Mouse (Mus musculus) C2C12 (cell line): ENCODE measurements around the gene Srpk3. TPM values are rescaled to one million over a fixed set of nuclear protein-coding genes. Genes with fewer than 3 reads are reported as not detected.

ENCODE experiments used
- H3K27me3 ChIP-seq: one replicate; pipeline ENCODE4 v1.6.1; 2011; ENCODE audit not compliant: control insufficient read depth, insufficient read depth, insufficient read length
- H3K36me3 ChIP-seq: one replicate; pipeline ENCODE4 v1.6.1; 2011; ENCODE audit not compliant: control insufficient read depth, insufficient read depth
- H3K4me3 ChIP-seq: one replicate; pipeline ENCODE4 v1.5.1; 2011; ENCODE audit warnings: mild to moderate bottlenecking, control low read depth; ENCODE audit not compliant: poor library complexity, insufficient read depth, severe bottlenecking
- H3K79me2 ChIP-seq: one replicate; pipeline ENCODE4 v1.6.1; 2011; ENCODE audit not compliant: control insufficient read depth, insufficient read depth
- H3K79me3 ChIP-seq: one replicate; pipeline ENCODE4 v1.6.1; 2011; ENCODE audit warnings: low read depth, control low read depth
- H3ac ChIP-seq: one replicate; pipeline ENCODE3; 2011; ENCODE audit warnings: low read depth; ENCODE audit not compliant: control insufficient read depth, insufficient read length
- CEBPB ChIP-seq: IDR thresholded peaks from one replicate; pipeline ENCODE4 v1.6.1; 2011; ENCODE audit warnings: low read depth, mild to moderate bottlenecking, control low read depth, moderate library complexity
- CTCF ChIP-seq: IDR thresholded peaks from one replicate; pipeline ENCODE4 v1.5.1; 2011; ENCODE audit not compliant: control insufficient read depth, insufficient read depth, insufficient read length
- FOSL1 ChIP-seq: IDR thresholded peaks from one replicate; pipeline ENCODE4 v1.8.0; 2011; ENCODE audit warnings: mild to moderate bottlenecking, low read length; ENCODE audit not compliant: poor library complexity, insufficient read depth, severe bottlenecking
- MAX ChIP-seq: IDR thresholded peaks from one replicate; pipeline ENCODE4 v1.6.1; 2011; ENCODE audit warnings: mild to moderate bottlenecking, control low read depth
- MYOD1 ChIP-seq: IDR thresholded peaks from one replicate; pipeline ENCODE4 v1.6.1; 2011; ENCODE audit warnings: low read depth; ENCODE audit not compliant: control insufficient read depth, insufficient read length
- MYOG ChIP-seq: IDR thresholded peaks from one replicate; pipeline ENCODE4 v1.6.1; 2011; ENCODE audit not compliant: control insufficient read depth, insufficient read length; ENCODE audit errors: extremely low read depth
- USF1 ChIP-seq: IDR thresholded peaks from one replicate; pipeline ENCODE4 v1.6.1; 2011; ENCODE audit warnings: low read depth, mild to moderate bottlenecking, control low read depth, moderate library complexity
- polyA plus RNA-seq: library from polyadenylated mRNA; unstranded; fragments of >200 nt; fragmentation: generic; extraction: Trizol; gene quantifications from one replicate; pipeline ENCODE4 v1.2.1, GENCODE M21; 2012; ENCODE audit warnings: missing spikeins

Srpk3 gene
- polyA plus RNA-seq, 1 experiment = 0.09 TPM

DNA sequence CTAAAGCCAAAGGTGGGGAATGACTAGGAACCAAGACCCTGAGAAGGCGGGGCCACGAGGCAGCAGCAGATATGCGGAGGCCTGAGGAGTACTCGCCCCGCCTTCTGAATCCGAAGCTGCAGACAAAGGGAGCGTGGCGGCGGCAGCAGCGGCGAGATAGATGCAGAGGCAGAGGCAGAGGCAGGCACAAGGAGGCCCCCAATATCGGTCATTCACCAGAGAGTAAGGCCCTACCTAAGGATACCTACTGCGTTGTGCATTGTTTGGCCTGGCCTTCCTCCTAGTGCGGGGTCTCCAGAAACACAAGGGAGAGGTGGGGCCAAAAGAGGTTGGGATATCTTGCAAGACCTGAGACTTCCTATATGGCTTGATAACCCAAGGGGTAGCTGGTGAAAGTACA lies 40.9 kb downstream of the Srpk3 start:
- no peak overlapping the region for H3ac ChIP-seq
- H3K27me3 ChIP-seq = peaks cover 4% of the 10 kb centered on the region
- H3K36me3 ChIP-seq = no peaks in the 10 kb centered on the region
- TF ChIP-seq USF1 (no peak), CEBPB (no peak), CTCF (no peak), MAX (no peak), MYOG (no peak), FOSL1 (no peak), MYOD1 (no peak)
- no peak overlapping the region for H3K4me3 ChIP-seq
- H3K79me2 ChIP-seq = no peaks in the 10 kb centered on the region
- no peaks in the 10 kb centered on the region for H3K79me3 ChIP-seq

GRCm38 (mm10) chrX:73816596-73817314 lies 42.5 kb downstream of the Srpk3 start:
- H3K4me3 ChIP-seq = no peak overlapping the region
- no peaks in the 10 kb centered on the region for H3K36me3 ChIP-seq
- peaks cover 4% of the 10 kb centered on the region for H3K27me3 ChIP-seq
- no peak overlapping the region for H3ac ChIP-seq
- H3K79me3 ChIP-seq = no peaks in the 10 kb centered on the region
- no peak for TF ChIP-seq USF1
- no peak for TF ChIP-seq MAX
- TF ChIP-seq FOSL1 = no peak
- TF ChIP-seq CEBPB = no peak
- no peak for TF ChIP-seq MYOD1
- no peak for TF ChIP-seq CTCF
- no peak for TF ChIP-seq MYOG
- H3K79me2 ChIP-seq = no peaks in the 10 kb centered on the region

GRCm38 (mm10) chrX:73823747-73824146 lies 49.5 kb downstream of the Srpk3 start:
- Histone ChIP-seq H3ac (no peak overlapping the region), H3K36me3 (no peaks in the 10 kb centered on the region), H3K79me3 (no peaks in the 10 kb centered on the region), H3K79me2 (no peaks in the 10 kb centered on the region), H3K4me3 (no peak overlapping the region), H3K27me3 (peaks cover 17% of the 10 kb centered on the region)
- TF ChIP-seq MYOG (no peak), CTCF (no peak), MAX (no peak), MYOD1 (no peak), USF1 (no peak), FOSL1 (no peak), CEBPB (no peak)

DNA sequence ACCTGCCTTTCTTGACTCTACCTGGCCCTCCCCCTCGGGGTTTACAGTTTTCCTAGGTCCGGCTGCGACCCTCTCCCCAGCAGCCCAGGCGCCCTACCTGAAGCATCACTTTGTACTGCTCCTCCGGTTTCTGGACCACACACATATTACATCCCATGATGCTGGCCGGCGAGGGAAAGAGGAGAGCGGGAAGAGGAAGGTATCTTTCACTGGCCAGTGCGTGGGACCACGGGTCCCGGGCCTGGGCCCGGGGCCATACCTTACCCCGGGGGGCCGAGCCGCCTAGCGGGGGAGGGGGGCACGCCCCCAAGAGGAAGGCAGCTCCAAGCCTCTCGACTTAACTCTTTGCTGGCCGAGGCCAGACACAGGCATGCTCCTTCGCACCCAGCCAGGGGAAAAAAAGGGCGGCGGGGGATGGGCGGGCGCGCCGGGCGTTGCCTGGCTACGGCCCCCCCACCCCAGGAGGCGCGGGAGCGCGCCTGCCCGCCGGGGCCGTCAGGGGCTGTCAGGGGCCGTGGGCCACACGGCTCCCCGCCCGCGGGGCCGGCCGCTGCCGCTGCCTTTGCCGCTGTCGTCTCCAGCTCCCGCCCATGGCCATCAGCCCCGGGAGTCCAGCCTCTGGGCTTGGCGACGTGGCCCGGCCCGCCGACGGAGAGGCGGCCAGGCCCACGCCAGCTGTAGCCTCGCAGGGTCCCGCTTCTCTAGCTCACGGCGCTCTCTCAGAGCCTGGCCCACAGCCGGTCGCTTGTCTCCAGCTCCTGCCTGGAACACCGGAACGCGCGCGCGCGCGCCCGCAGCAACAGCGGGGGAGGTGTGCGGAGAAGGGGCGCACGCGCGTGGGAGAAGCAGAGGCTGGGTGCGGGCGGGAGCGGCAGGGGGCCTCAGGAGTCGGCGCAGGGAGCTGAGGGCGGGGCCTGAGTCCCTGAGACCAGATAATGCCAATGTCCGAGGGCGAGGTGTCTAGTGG lies 50.3 kb downstream of the Srpk3 start, which contains the start of gene Pdzd4:
TSS of gene Pdzd4 (minus strand) at position 785 of the 967 bp plus-strand sequence.
- TF ChIP-seq MYOG (no peak), USF1 (no peak), MYOD1 (no peak), FOSL1 (no peak), MAX (no peak), CEBPB (no peak), CTCF (no peak)
- H3K79me3 ChIP-seq = no peaks in the 10 kb centered on the region
- no peak within 1 kb of the TSS for H3K4me3 ChIP-seq
- no peaks in the 10 kb centered on the region for H3K36me3 ChIP-seq
- H3K79me2 ChIP-seq = no peaks in the 10 kb centered on the region
- peaks cover 17% of the 10 kb centered on the region for H3K27me3 ChIP-seq
- H3ac ChIP-seq = peak within 1 kb of the TSS; percentile 10

Other genes with a start within 250 kb of the Srpk3 start
- gene Dusp9, start 135.0 kb upstream of the Srpk3 start, polyA plus RNA-seq = 22.3 TPM
- 0.06 TPM for gene Pnck, start 114.3 kb upstream of the Srpk3 start, polyA plus RNA-seq
- gene Slc6a8, start 101.3 kb upstream of the Srpk3 start, polyA plus RNA-seq = 62.8 TPM
- 185 TPM for gene Bcap31, start 58.2 kb upstream of the Srpk3 start, polyA plus RNA-seq
- 7.6 TPM for gene Abcd1, start 57.8 kb upstream of the Srpk3 start, polyA plus RNA-seq
- 0.02 TPM for gene Plxnb3, start 17.3 kb upstream of the Srpk3 start, polyA plus RNA-seq
- 141 TPM for gene Idh3g, start 12.5 kb downstream of the Srpk3 start, polyA plus RNA-seq
- gene Ssr4, start 12.6 kb downstream of the Srpk3 start, polyA plus RNA-seq = 260 TPM
- 0.18 TPM for gene Pdzd4, start 50.6 kb downstream of the Srpk3 start, polyA plus RNA-seq
- 0.02 TPM for gene Avpr2, start 117.7 kb downstream of the Srpk3 start, polyA plus RNA-seq
- 0.55 TPM for gene L1cam, start 121.7 kb downstream of the Srpk3 start, polyA plus RNA-seq
- 0.23 TPM for gene Arhgap4, start 147.5 kb downstream of the Srpk3 start, polyA plus RNA-seq
- gene Naa10, start 147.5 kb downstream of the Srpk3 start, polyA plus RNA-seq = 165 TPM
- gene Renbp, start 156.4 kb downstream of the Srpk3 start, polyA plus RNA-seq = 73.2 TPM
- gene Hcfc1, start 192.0 kb downstream of the Srpk3 start, polyA plus RNA-seq = 58.7 TPM
- gene Irak1, start 249.5 kb downstream of the Srpk3 start, polyA plus RNA-seq = 33.9 TPM